Mouse (Mus musculus) erythroblast, embryonic 14.5 days (primary cell): ENCODE data around the gene Mettl16.

ENCODE experiments used
- GATA1 ChIP-seq: IDR thresholded peaks from 2 replicates; pipeline ENCODE4 v1.6.1; 2012; ENCODE audit warnings: low read length, inconsistent platforms, mixed read lengths
- TAL1 ChIP-seq: IDR thresholded peaks from 3 replicates; pipeline ENCODE4 v1.6.1; 2012; ENCODE audit warnings: low read length, inconsistent platforms, mixed read lengths

DNA sequence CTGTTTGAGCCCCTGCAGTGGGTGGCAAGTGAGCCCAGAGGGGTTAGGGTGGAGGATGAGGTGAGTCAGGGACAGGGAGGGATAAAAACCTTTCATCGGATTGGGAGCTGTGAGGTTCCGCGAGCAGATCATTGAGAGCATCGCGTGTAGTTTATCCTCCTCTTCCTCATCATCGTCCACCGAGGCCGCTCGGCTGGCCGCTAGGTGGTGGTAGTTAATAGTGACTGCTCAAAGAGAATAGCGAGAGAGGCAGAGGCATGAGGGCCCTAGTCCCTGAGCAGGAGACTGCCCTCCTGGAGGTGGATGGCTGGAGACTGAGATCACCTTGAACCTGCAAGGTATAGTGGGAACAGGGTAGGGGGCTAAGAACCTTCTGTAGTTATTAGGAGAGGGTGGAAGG is 92.8 kb downstream of the Mettl16 start:
- TF ChIP-seq GATA1: no peak
- no peak for TF ChIP-seq TAL1
